Mouse (Mus musculus): ENCODE measurements around the gene Sla2. TPM values are rescaled to one million over a fixed set of nuclear protein-coding genes. Genes with fewer than 3 reads are reported as not detected.
A peak's percentile ranks its signal among the peaks of the same experiment; 100 is the strongest.
"Not testable (repeated sequence)": the region's sequence is repeated elsewhere in the genome, so short reads cannot be mapped to it uniquely, and the experiment has no call there.

Gene Sla2
- not detected for total RNA-seq (2021)
- long read RNA-seq, experiment 1: 0 reads
- long read RNA-seq, experiment 2: 0 reads

GRCm38 (mm10) chr2:156887017-156887416 is at the start of gene Sla2:
Sla2 (minus strand) TSS chr2:156887192.
- no peak for DNase-seq (ENCODE audit: low spot score in 2 of 2)

- DNase-seq (ENCODE audit: low spot score in 2 of 2): no peak
These were observed 48.0 kb upstream of the Sla2 start for GRCm38 (mm10) chr2:156935005-156935404.

- no peak for DNase-seq (ENCODE audit: low spot score in 2 of 2)
These were observed 46.4 kb upstream of the Sla2 start for GRCm38 (mm10) chr2:156933426-156933825.

GRCm38 (mm10) chr2:156931421-156931820 is 44.4 kb upstream of the Sla2 start:
- no peak for DNase-seq (ENCODE audit: low spot score in 2 of 2)

- DNase-seq (ENCODE audit: low spot score in 2 of 2): no peak
These were observed 43.6 kb upstream of the Sla2 start for GRCm38 (mm10) chr2:156930549-156930948.

- DNase-seq (ENCODE audit: low spot score in 2 of 2): no peak
These were observed 42.6 kb upstream of the Sla2 start for GRCm38 (mm10) chr2:156929519-156930120.

GRCm38 (mm10) chr2:156928606-156929005 is 41.6 kb upstream of the Sla2 start:
- no peak for DNase-seq (ENCODE audit: low spot score in 2 of 2)

GRCm38 (mm10) chr2:156927663-156928062 is 40.7 kb upstream of the Sla2 start:
- DNase-seq (ENCODE audit: low spot score in 2 of 2): no peak

- not testable (repeated sequence) for DNase-seq (ENCODE audit: low spot score in 2 of 2)
These were observed 38.6 kb upstream of the Sla2 start for GRCm38 (mm10) chr2:156925611-156926010.

- DNase-seq (ENCODE audit: low spot score in 2 of 2): not testable (repeated sequence)
These were observed 38.1 kb upstream of the Sla2 start for GRCm38 (mm10) chr2:156925075-156925474.

GRCm38 (mm10) chr2:156924210-156924898 is 37.4 kb upstream of the Sla2 start:
- DNase-seq (ENCODE audit: low spot score in 2 of 2): no peak

GRCm38 (mm10) chr2:156923057-156923456 is 36.1 kb upstream of the Sla2 start:
- no peak for DNase-seq (ENCODE audit: low spot score in 2 of 2)

- DNase-seq (ENCODE audit: low spot score in 2 of 2): no peak
These were observed 32.8 kb upstream of the Sla2 start for GRCm38 (mm10) chr2:156919796-156920195.

- not testable (repeated sequence) for DNase-seq (ENCODE audit: low spot score in 2 of 2)
These were observed 32.2 kb upstream of the Sla2 start for GRCm38 (mm10) chr2:156919191-156919590.

- no peak for DNase-seq (ENCODE audit: low spot score in 2 of 2)
These were observed 31.6 kb upstream of the Sla2 start for GRCm38 (mm10) chr2:156918562-156918961.

- no peak for DNase-seq (ENCODE audit: low spot score in 2 of 2)
These were observed 29.6 kb upstream of the Sla2 start for GRCm38 (mm10) chr2:156916419-156917125.

- DNase-seq (ENCODE audit: low spot score in 2 of 2): no peak
These were observed 28.6 kb upstream of the Sla2 start for GRCm38 (mm10) chr2:156915559-156915958.

- no peak for DNase-seq (ENCODE audit: low spot score in 2 of 2)
These were observed 26.2 kb upstream of the Sla2 start for GRCm38 (mm10) chr2:156913191-156913590.

- DNase-seq (ENCODE audit: low spot score in 2 of 2): not testable (repeated sequence)
These were observed 18.9 kb upstream of the Sla2 start for GRCm38 (mm10) chr2:156905931-156906330.

GRCm38 (mm10) chr2:156904976-156905717 is 18.2 kb upstream of the Sla2 start:
- DNase-seq (ENCODE audit: low spot score in 2 of 2): peak; percentile 36 to 65

- DNase-seq (ENCODE audit: low spot score in 2 of 2): no peak
These were observed 16.4 kb upstream of the Sla2 start for GRCm38 (mm10) chr2:156903367-156903766.
